Mouse (Mus musculus) adrenal gland, adult 2 months (tissue): ENCODE results near the gene Irf2. TPM values are rescaled to one million over a fixed set of nuclear protein-coding genes. Genes with fewer than 3 reads are reported as not detected.

ENCODE experiments used
- DNase-seq: peaks from one replicate; pipeline ENCODE4 v3.0.0; 2021
- polyA plus RNA-seq: library from polyadenylated mRNA; depleted of rRNA; stranded (reverse); fragments of >200 nt; gene quantifications from 2 replicates; pipeline ENCODE4 v1.2.3, GENCODE M21; 2012; rRNA removed
- total RNA-seq, 2 experiments: library from RNA; stranded (reverse); gene quantifications; 2 replicates each; pipeline ENCODE4 v1.2.3; 2021

The Irf2 gene
- total and polyA plus RNA-seq, 3 experiments: 14.9 to 56.8 (median 51.1) TPM

DNA sequence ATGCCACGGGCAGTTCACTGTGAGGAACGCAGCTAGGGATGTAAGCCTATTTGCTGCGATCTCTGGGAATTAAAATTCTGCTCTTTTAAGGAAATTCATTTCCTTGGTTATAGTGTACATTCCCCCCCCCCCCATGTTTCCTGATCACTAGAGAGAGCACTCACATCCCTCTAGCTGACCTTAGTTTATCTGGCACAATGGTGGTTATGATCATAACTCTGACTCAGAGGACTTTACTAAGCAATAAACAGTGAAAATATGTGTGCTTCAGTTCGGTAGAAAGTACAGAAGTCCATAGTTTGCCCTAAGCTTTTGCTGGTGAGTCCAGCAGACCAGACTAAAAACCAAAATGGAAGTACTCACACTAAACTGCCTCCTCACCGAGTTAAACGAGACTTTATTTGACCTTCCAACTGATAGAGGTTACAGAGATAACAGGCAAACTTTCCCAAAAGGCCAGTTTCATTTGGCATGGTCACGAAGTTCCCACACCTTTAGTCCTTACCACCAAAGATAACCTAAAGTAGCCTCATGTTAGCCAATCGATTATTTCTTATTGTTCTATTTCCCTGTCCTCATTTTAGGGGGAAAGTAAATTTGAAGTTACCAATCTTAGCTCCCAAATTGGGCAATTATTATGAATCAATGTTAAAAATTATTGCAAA, 142.4 kb downstream of the Irf2 start:
- no peak for DNase-seq

DNA sequence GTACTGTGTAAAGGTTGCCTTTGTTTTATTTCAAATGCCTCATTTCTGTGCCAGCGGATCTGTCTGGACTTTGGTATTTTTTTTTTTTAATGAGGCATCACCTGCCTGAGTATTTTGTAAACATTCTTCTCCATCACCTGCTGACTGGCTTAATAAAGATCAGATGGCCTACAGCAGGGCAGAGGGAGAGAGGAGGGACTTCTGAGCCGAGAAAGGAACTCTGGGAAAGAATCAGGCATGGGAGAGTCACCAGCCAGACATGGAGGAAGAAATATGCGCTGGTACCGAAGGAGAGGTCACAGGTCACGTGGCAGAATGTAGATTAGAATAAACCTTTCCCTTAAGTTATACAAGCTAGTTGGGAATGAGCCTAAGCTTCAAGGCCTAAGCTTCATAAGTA, 143.2 kb downstream of the Irf2 start:
- DNase-seq: no peak

DNA sequence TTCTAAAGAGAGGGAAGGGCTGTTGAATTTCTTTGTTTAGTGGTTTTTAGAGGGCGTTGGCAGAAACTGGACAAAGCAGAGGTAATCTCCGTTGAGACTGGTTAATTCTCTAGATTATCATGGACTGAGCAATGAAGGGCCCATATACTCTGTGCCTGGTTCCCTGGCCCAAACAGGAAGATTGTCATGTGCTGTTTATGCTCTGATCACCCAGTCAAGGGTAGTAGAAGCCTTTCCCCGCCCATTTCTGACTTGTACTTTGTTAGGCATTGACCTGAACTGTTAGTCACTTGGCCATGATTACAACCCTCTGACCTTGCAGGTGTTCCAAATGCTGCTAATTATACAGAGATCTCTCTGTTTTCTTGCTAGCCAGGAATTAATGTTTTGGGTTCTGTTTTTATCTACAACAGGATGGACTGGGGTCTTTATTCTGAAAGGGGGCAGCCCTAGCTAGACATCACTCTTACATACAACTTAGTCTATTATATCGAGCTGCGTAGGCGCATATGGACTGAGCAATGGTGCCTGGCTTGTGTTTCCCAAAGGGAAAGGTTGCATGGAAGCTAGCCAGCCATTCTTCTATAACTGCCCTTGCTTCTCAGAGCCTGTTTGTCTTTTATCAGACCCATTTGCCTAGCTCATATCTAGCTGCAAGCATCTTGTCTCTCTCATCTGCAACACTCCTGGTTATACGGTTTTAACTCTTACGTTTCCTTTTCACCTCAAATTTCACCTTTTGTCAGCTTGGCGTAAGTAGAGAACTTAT, 143.9 kb downstream of the Irf2 start:
- peak; percentile 76 for DNase-seq

DNA sequence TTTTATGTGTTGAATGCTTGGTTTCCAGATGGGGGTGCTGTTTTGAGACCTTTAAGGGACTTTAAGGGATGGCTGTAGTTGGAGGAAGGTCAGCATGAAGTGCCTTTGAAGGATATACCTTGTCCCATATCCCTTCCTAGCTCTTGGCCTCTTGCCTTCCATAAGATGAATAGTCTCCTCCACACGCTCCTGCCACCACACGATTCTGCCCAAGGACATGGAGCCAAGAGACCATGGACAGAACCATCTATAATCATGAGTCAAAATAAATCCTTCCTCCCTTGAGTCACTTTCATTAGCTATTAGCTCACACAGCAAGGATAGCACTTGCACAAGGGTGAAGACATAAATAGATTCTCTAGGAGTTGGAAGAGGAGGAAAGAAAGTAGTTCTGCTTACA, 146.3 kb downstream of the Irf2 start:
- peak; percentile 68 for DNase-seq

DNA sequence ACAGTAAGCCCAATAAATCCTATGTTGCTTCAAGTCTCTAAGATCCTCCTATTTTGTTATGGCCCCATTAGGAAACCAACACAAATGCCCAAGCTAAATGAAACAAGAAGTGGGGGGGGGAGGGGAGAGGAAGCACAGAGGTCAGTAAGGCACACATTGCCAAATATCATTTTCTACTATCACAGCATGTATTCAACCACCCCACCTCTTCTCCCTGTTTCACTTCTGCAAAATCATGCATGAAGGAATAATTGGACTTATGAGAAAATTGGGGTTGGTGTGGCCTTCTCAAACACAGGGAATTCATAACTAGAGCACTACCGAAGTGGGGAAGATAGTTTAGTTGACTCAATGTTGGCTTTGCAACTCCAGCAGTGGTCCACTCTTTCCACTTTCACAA, 146.7 kb downstream of the Irf2 start:
- no peak for DNase-seq

DNA sequence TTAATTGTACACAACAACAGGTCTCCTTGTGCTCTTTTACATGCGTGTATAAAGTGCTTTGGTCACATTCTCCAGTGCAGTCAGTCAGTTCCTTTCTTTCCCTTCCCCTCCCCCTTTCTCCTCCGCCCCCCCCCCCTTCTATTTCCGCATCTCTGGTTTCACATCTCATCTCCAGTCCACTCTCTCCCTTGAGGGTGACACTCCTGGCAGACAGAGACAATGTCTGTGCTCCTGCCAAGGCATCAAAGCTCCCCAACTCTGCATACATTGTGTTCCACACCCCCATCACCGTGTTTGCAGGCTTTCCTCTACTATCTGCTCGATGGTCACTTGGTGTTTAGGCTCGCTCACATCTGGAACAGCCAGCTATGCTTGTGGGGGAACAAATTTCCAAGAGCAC, 147.9 kb downstream of the Irf2 start:
- no peak for DNase-seq

DNA sequence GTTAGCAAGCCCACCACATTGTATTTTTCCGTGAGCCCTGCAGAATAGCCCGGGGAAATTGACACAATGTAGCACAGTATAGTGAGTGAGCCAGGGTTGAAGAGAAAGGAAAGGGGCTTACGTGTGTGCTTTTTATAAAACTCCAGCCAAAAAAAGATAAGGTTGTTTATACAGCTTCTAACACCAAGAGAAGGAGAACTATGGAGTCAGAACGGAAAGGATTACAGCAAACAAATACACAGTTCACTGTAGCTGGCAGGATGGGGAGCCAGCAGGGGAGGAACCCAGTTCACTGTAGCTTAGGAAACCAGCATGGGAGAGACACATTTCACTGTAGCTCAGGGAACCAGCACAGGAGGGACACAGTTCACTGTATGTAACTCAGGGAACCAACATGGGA, 149.0 kb downstream of the Irf2 start:
- no peak for DNase-seq

DNA sequence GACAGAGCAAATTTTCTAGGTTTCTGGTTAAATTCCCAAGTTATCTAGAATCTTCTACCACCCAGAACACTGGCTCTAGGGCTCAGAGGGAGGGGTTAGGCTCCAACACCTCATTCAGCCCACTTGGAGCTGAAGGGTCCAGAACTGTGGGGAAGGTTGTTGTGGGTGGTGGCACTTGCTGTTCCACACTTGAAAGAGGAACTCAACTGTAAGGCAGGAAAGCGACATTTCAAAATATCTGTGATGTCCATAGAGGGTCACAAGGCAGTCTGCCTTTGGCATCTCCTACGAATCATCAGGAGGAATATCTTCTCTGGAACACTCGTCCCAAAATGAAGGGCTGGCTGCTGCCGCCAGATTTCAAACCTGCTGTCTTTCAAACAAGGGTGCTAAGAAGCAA, 150.7 kb downstream of the Irf2 start:
- DNase-seq: no peak

DNA sequence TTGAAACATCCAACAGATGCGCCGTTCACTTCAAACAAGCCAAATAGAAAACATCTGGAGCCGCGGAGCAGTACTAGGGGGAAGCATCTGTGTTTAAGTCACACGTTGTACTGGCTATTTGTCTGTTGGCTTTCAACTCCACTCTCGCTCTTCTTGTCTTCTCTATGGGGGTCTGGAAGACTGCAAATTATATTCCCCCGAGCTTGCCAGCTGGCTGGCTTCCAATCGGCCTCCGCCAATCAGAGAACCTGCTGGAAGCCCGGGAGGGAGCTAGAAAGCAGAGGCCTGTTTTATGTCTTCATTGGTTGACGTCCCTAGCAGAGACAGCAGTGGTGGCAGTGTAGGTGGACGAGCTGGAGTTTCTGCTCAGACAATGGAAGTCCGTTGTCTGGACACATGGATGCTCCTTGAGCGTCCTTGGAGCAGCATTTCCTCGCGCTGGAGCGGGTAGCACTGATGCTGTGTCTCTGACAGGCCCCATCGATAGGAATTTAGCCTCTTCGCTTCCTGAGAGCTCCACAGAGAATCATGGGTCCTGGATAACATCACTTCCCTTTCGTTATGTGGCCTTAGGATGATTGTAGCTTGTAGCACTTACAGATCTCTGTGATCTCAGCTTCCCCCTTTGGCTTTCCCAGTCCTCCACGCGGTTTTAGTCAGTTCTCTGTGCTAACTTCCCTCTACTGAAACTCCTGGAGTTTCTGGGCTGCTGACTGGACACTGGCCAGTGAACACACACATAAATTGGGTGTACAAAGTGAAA, 153.2 kb downstream of the Irf2 start:
- DNase-seq: no peak

DNA sequence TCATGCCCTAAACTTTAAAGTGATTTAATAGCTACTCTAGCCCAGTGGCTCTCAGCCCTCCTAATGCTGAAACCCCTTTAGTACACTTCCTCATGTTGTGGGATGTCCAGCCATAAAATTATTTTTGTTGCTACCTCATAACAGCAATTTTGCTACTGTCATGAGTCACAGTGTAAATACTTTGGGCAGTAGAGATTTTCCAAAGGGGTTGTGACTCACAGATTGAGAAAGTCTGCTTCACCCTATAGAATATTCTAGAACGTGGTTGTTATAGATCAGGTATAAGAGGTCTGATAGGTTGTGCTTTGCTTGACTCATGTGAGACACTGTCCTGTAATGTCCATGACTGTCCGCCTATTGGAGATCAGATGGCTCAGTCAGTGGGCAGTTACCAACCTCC, 154.9 kb downstream of the Irf2 start:
- DNase-seq: no peak

DNA sequence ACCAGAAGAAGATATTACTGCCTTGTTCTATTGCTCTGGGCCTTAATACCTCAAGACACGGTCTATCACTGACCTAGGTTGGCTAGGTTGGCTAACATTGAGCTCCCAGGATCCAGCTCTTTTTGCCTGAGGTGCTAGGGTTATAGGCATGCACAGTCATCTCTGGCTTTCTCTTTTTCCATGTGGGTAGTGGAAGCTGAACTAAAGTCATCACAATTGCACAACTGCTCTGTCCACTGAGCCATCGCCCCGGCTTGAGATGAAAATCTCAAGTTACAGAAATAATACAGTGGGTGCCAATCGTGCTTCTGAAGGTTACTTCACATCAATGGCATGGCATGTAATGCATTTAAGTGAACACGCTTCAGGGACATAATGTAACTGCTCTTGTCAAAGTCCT, 156.5 kb downstream of the Irf2 start:
- DNase-seq: no peak

DNA sequence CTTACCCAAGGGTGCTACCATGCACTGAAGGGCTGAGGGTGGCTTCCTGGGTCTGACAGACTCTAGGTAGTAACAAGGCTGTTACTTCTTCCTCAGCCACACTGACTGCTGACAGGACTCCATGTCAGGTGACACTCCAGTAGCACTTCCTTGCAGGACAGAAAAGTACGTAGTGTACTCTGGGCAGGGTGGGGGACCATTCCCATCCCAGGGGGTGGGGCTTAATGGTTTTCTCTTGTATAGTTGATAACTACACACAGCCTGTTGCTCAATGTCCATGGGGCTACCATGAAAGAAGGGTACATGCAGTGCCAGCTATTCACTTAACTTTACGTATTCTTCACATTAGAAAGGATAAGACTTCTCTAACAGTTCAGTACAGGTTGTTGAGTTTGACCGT, 157.2 kb downstream of the Irf2 start:
- no peak for DNase-seq

Other genes starting within 250 kb of the Irf2 start
- 1 to 10 TPM; 1.1 to 1.9 TPM for gene Cenpu, start 187.7 kb upstream of the Irf2 start, total RNA-seq
- gene Cenpu, start 187.7 kb upstream of the Irf2 start, polyA plus RNA-seq: 0.51 and 1.4 TPM in 2 replicates
- 10 to 100 TPM; 12.2 to 16.7 TPM for gene Primpol, start 122.5 kb upstream of the Irf2 start, total RNA-seq
- 0.52 and 0.68 TPM in 2 replicates for gene Primpol, start 122.5 kb upstream of the Irf2 start, polyA plus RNA-seq
- gene Casp3, start 122.4 kb upstream of the Irf2 start, total RNA-seq: 10 to 100 TPM; 16.3 to 18.4 TPM
- gene Casp3, start 122.4 kb upstream of the Irf2 start, polyA plus RNA-seq: 0.94 and 1.0 TPM in 2 replicates
- gene Enpp6, start 247.2 kb downstream of the Irf2 start, total RNA-seq: 1 to 10 TPM; 1.4 to 2.0 TPM
- gene Enpp6, start 247.2 kb downstream of the Irf2 start, polyA plus RNA-seq: 2.6 and 4.1 TPM in 2 replicates